Mouse (Mus musculus) spleen, embryonic (tissue): ENCODE results near the gene Irf2bpl.

ENCODE experiments used
- CTCF ChIA-PET: fragments of 350-600 bp; sonication (Branson Sonifier 250); formaldehyde crosslinking; loops from one replicate; lab custom pipeline; 2022; lab: Charles Lee

The Irf2bpl gene

DNA sequence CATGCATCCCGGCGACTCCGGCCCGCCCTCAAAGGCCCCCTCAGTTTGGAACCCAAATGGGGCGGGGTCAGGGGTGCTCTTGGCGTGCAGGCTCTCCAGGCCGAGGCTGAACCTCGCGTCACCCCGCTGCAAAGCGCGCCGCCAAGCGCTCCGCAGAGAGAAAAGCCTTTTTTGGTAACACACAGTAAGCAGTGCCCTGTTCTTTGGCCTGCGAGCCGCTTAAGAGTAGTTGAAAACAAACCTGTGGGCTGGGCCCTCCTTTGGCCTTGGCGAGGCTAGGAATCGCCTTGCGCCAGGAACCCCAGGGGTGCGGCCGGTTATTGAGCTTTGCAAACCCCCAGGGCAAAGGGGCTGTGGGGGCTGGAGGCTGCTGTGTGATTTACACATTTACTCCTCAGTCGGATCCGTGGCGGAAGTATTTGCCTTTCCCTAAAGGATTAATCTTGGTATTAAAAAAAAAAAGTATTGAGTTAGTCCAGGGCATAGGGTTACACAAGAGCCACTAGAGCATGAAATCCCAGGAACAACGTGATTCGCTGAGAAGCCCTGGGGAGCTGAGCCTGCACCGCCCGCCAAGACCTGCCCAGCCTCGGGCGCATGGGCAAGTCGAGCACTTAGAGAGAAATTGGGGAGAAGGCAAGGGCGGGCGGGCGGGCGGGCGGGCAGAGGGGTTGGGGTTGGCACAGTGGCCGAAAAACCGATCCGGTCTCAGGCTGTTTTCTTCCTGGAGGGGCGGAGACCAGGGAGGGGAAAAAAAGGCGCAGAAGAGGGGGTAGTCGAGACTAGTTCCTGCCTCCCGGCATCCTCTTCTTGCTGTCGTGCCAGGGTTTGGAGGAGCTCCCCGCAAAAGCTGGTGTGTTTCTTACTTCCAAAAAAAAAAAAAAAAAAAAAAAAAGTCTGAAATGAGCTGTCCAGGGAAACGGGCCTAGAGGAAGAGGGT, 3.8 kb upstream of the Irf2bpl start:
- CTCF ChIA-PET: interaction anchor here (0.6 to 1.1 kb wide), 6 partner anchors 9 to 111 kb away, joined by 3 to 9 read pairs (median 4); no protein-coding TSS in a partner anchor

- CTCF ChIA-PET: interaction anchor here (0.6 to 1.0 kb wide), 4 partner anchors 9 to 36 kb away, joined by 4 to 9 read pairs (median 4); no protein-coding TSS in a partner anchor
Observed at GRCm38 (mm10) chr12:86887381-86888129, 3.0 kb upstream of the Irf2bpl start.

GRCm38 (mm10) chr12:86886446-86886965, 1.9 kb upstream of the Irf2bpl start:
- CTCF ChIA-PET: interaction anchor here (0.8 to 1.5 kb wide), 2 partner anchors 37 to 60 kb away, joined by 4 to 5 read pairs; no protein-coding TSS in a partner anchor

- CTCF ChIA-PET: interaction anchor here (0.6 to 1.5 kb wide), 2 partner anchors 59 to 71 kb away, joined by 5 to 8 read pairs; no protein-coding TSS in a partner anchor
Observed at GRCm38 (mm10) chr12:86885746-86886145, 1.1 kb upstream of the Irf2bpl start.

DNA sequence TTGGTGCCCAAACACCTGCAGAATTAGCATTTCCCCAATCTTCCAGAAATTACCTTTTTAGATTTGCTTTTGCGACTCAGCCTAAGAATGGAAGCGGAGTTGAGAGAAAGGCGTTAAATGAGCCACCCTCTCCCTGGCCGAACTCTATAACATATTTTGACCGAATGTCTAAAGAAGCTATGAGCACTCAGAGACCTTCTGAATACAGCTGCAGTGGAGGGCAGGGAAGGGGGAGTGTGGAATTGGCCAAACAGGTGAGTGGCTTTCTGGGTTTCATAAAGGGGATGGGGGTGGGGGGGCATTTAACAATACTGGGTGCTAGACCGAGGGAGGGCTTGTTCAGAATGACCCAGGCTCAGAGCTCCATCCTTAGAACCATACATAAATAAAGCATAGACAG, 738 bp upstream of the Irf2bpl start:
- CTCF ChIA-PET: interaction anchor here (0.6 to 1.5 kb wide), 3 partner anchors 14 to 71 kb away, joined by 3 to 8 read pairs (median 5); no protein-coding TSS in a partner anchor

GRCm38 (mm10) chr12:86883280-86884196, 1.1 kb downstream of the Irf2bpl start:
- CTCF ChIA-PET: interaction anchor here (0.8 to 1.2 kb wide), 3 partner anchors 11 to 47 kb away, joined by 3 to 4 read pairs (median 3); no protein-coding TSS in a partner anchor

DNA sequence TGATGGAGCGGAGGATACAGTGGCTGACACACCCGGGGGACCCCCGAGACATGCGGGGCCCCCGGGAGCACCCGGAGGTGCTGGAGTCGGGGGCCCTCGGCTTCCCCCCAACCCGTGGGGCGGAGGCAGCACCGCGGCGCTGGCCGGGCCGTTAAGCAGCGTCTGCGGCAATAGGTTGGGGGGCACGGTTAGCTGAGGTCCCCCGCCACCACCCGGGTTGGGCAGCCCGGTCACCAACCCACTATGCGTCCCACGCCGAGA, 1.6 kb downstream of the Irf2bpl start:
- CTCF ChIA-PET: interaction anchor here (0.9 to 1.2 kb wide), 2 partner anchors 12 to 47 kb away, joined by 3 to 4 read pairs; no protein-coding TSS in a partner anchor

- CTCF ChIA-PET: no interaction called here
Observed at GRCm38 (mm10) chr12:86882279-86883018, 2.1 kb downstream of the Irf2bpl start.

DNA sequence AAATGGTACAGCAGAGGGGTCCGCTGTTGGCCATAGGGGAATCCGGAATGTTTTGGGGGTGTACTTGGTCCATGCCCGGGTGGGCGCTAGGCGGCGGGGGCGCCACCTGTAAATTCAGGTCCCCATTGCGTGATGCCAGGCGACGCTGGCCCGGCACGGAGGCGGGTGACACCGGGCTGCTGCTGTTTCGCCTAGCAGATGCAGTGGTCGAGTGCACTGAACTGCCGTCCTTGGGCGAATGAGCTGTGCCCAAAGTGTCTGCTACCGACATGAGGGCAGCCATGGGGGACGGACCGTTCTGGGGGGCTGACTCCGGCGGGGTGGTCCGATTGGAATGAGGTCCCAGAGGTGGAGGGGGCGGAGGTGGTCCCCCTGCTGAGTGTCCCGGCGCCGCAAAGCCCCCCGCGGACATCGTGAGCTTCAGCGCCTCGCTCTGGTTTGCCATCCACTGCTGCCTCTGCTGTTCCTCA, 2.8 kb downstream of the Irf2bpl start:
- CTCF ChIA-PET: no interaction called here

DNA sequence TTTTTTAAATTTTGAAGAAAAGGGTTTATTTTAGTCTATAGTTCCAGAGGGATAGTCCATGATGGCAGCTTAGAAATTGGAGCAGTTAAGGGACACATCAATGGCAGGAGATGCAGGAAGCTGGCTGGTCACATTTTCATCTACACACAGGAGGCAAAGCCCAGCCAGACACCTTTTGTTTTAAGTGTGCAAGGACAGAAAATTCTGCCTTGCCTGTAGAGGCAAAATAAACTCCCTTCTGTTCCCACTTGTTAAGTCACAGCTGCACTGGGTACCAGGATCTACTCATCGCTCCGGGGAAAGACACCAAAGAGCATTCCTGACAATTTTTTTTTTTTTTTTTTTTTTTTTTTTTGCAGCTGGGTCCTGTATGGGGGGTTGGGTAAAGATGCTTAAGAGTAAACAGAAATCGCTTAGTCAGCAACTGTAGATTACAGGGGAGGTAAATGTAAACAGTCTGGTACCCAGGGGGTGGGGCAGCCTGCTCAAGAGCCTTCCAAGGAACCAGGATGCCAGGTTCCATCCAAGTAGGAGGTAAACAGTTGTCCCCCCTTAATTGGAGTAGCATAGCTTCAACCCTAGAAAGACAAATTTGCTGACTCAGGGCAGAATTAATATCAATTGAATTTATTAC, 4.4 kb downstream of the Irf2bpl start:
- CTCF ChIA-PET: interaction anchor here (0.7 kb wide), 1 partner anchor 75 kb away, joined by 3 read pairs; no protein-coding TSS in a partner anchor

- CTCF ChIA-PET: no interaction called here
Observed at GRCm38 (mm10) chr12:86879446-86880085, 5.0 kb downstream of the Irf2bpl start.

DNA sequence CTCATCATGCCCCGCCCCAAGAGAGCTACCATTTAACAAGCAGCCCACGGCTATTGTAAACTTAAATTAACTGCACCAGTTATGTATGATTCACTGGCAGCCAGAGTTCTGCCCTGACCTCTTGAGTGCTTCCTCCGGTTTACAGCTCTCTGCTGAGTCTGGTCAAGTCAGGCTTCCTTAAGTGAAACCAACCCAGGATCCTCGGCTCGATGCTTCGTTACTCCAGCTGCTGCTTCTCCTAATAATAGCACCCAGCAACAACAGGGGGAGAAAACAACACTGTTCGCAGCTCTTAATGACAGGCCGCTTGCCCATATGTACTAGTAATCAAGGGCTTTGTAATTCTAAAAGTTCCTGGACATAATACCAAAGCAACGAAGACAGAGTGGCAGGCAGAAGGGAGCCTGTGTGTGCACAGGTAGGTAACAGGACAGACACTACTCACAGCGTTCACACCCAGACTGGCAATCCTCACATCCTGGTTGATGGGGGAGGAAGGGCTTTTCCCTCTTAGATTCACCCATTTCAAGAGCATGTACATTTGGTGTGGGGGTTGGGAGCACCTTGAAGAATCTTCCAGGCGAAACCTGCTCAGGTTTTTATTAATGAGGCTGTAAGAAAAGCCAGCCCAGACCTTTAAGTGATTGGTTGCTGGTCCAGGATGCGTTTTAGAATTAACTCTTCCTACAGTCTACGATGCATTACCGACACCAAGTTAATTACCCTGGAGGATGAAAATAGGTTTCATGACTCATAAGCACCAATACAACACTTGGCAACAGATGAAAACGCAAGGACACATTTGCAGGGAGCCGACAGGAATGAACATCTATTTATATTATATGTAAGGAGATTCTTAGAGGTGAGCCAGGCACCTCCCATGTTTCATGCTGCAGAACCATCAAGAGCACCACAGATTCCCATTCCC, 5.9 kb downstream of the Irf2bpl start:
- CTCF ChIA-PET: interaction anchor here (0.5 to 1.1 kb wide), 2 partner anchors 62 to 105 kb away, joined by 3 to 4 read pairs; no protein-coding TSS in a partner anchor

- CTCF ChIA-PET: no interaction called here
Observed at GRCm38 (mm10) chr12:86876981-86877380, 7.6 kb downstream of the Irf2bpl start.

DNA sequence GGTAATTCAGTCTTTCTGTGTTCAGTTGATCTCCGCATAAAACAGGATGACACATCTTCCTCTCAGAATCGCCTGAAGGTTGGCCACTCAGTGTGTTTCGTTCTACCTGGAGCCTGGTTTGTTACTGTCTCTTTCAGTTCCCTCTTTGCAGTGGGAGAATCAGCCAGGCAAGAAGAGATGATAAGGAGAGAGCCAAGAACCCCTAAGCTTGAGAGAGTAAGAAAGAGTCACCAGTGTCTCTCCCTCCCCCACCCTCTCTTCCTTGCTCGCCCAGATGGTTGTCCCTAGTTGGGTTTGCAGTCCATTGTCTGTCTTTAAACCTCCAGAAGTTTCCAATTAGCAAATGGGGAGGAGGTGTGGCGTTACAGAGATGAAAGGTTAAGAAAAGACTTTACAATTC, 8.5 kb downstream of the Irf2bpl start:
- CTCF ChIA-PET: no interaction called here

- CTCF ChIA-PET: no interaction called here
Observed at GRCm38 (mm10) chr12:86872335-86873040, 12.1 kb downstream of the Irf2bpl start.

DNA sequence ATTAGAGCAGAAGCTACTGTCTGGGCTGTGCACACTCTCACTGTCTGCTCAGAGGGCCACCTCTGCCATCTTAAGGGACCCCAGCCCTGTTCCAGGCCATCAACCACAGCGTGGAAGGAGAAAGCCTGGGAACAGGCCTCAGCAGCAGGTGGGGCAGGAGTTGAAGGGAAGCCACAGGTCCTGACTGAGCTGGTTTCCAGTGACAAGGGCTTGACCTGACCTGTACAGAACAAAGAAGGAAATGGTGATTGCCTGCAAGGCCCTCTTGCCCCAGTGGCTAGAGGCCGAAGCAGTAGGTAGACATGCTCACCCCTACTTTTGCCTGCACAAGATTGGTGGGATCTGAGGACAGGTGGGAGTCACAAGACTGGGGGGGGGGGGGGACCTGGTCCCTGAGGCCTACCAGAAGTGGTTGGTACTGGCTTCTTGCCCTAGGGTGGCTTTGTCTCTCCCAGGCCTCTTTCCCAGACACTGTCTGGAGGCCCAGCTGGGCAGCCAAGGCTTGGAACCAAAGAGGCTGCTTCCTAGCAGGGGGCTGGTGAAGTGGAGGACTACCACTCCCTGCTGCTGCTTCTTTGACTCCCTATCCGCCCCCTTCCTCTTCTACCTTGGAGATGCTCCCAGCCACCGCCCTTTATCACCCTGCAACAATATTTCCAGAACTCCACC, 12.8 kb downstream of the Irf2bpl start:
- CTCF ChIA-PET: no interaction called here
